Mouse (Mus musculus) C2C12 (cell line): ENCODE measurements around the gene Gpr15.

Source experiments
- CEBPB ChIP-seq: IDR thresholded peaks from one replicate; pipeline ENCODE4 v1.6.1; 2011; ENCODE audit warnings: low read depth, mild to moderate bottlenecking, control low read depth, moderate library complexity
- CTCF ChIP-seq: IDR thresholded peaks from one replicate; pipeline ENCODE4 v1.5.1; 2011; ENCODE audit not compliant: control insufficient read depth, insufficient read depth, insufficient read length
- MAX ChIP-seq: IDR thresholded peaks from one replicate; pipeline ENCODE4 v1.6.1; 2011; ENCODE audit warnings: mild to moderate bottlenecking, control low read depth
- MYOG ChIP-seq: IDR thresholded peaks from one replicate; pipeline ENCODE4 v1.6.1; 2011; ENCODE audit not compliant: control insufficient read depth, insufficient read length; ENCODE audit errors: extremely low read depth
- USF1 ChIP-seq: IDR thresholded peaks from one replicate; pipeline ENCODE4 v1.6.1; 2011; ENCODE audit warnings: low read depth, mild to moderate bottlenecking, control low read depth, moderate library complexity

GRCm38 (mm10) chr16:58713128-58713527 is 5.7 kb downstream of the Gpr15 start:
- TF ChIP-seq CTCF (no peak), MAX (no peak), USF1 (no peak), CEBPB (no peak), MYOG (no peak)
